Mouse (Mus musculus) olfactory bulb, adult 2 months (tissue): ENCODE measurements around the gene Colgalt1. TPM values are rescaled to one million over a fixed set of nuclear protein-coding genes. Genes with fewer than 3 reads are reported as not detected.

ENCODE experiments used
- H3K27ac ChIP-seq: fragments of 200-500 bp; 2 replicates; pipeline ENCODE4 v1.5.1; 2012; ENCODE audit warnings: low read depth, low read length; ENCODE audit not compliant: insufficient read depth
- H3K4me1 ChIP-seq: fragments of 200-500 bp; 2 replicates; pipeline ENCODE4 v1.6.1; 2012; ENCODE audit warnings: low read length; ENCODE audit not compliant: control insufficient read depth, insufficient read depth
- H3K4me3 ChIP-seq: fragments of 200-500 bp; 2 replicates; pipeline ENCODE4 v1.5.1; 2012; ENCODE audit warnings: mild to moderate bottlenecking, low read depth, low read length, moderate library complexity; ENCODE audit not compliant: insufficient read depth
- CTCF ChIP-seq: fragments of 200-500 bp; IDR thresholded peaks from 2 replicates; pipeline ENCODE4 v1.5.1; 2012; ENCODE audit warnings: low read depth, mild to moderate bottlenecking, low read length, moderate library complexity; ENCODE audit not compliant: insufficient read depth
- POLR2A ChIP-seq: fragments of 200-500 bp; IDR thresholded peaks from 2 replicates; pipeline ENCODE4 v1.6.1; 2012; ENCODE audit warnings: mild to moderate bottlenecking, low read depth, low read length, moderate library complexity; ENCODE audit not compliant: insufficient read depth
- WGBS: fragments of 180-500 bp; shearing (Covaris S2); methylation state at CpG from one replicate; pipeline ENCODE4 v1.1.7; 2018; 5-methylcytosine and 5-hydroxymethylcytosine counted together
- polyA plus RNA-seq: library from polyadenylated mRNA; stranded (reverse); fragments of >200 nt; gene quantifications from 2 replicates; pipeline ENCODE4 v1.2.4, GENCODE M21; 2012; ENCODE audit warnings: low replicate concordance; ENCODE audit not compliant: missing spikeins, insufficient read depth, insufficient read length

The Colgalt1 gene
- polyA plus RNA-seq, 1 experiment, result not detected

- TF ChIP-seq CTCF (no peak), POLR2A (no peak)
- Histone ChIP-seq H3K4me3 (peak overlapping the region; percentile 81), H3K27ac (peak overlapping the region; percentile 63), H3K4me1 (peaks cover 39% of the 10 kb centered on the region)
- WGBS, result 6% methylated on average over 12 of the region's 12 CpGs
Observed at GRCm38 (mm10) chr8:71670198-71670597, 59.4 kb downstream of the Colgalt1 start.

- peak overlapping the region; percentile 82 for H3K27ac ChIP-seq
- H3K4me3 ChIP-seq, result peak overlapping the region; percentile 81
- peaks cover 39% of the 10 kb centered on the region for H3K4me1 ChIP-seq
- under 1% methylated on average over 63 of the region's 64 CpGs for WGBS
- TF ChIP-seq CTCF (no peak), POLR2A (peak; percentile 28; the same call in 1 of the 2 replicates)
Observed at GRCm38 (mm10) chr8:71670621-71671548, 60.1 kb downstream of the Colgalt1 start.

GRCm38 (mm10) chr8:71671549-71671965 is 60.8 kb downstream of the Colgalt1 start, which contains the start of gene Unc13a:
Gene Unc13a, minus strand, starts transcription at chr8:71671757.
- peak; percentile 87 for TF ChIP-seq POLR2A
- TF ChIP-seq CTCF, result no peak
- H3K4me3 ChIP-seq, result peak within 1 kb of the TSS; percentile 81
- peak within 1 kb of the TSS; percentile 82 for H3K27ac ChIP-seq
- under 1% methylated on average over 42 of the region's 42 CpGs for WGBS
- peaks cover 33% of the 10 kb centered on the region for H3K4me1 ChIP-seq

- no peak overlapping the region for H3K4me3 ChIP-seq
- peaks cover 27% of the 10 kb centered on the region for H3K4me1 ChIP-seq
- H3K27ac ChIP-seq, result peak overlapping the region; percentile 82
- TF ChIP-seq CTCF, result no peak
- no peak for TF ChIP-seq POLR2A
- WGBS, result 51% methylated on average over 6 of the region's 6 CpGs
Observed at GRCm38 (mm10) chr8:71672168-71672735, 61.5 kb downstream of the Colgalt1 start.

DNA sequence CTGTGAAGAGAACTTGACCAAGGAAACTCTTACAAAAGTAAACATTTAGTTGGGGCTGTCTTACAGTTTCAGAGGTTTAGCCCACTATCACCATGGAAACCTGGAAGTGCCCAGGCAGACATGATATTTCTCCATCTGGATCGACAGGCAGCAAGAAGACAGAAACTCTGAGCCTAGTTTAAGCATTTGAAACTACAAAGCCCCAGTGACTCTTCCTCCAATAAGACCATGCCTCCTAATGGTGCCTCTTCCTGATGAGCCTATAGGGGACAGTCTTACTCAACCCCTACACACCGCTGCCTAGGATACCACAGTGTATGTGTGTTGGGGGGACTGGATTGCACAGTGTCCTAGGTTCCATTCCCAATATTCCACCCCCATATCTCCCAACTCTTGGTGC is 63.3 kb downstream of the Colgalt1 start:
- Histone ChIP-seq H3K4me1 (peaks cover 11% of the 10 kb centered on the region; the same call in 1 of the 2 replicates), H3K4me3 (no peak overlapping the region), H3K27ac (no peak overlapping the region)
- WGBS, result 74% methylated on average over 2 of the region's 2 CpGs
- TF ChIP-seq CTCF (no peak), POLR2A (no peak)

Other genes starting within 250 kb of the Colgalt1 start
- not detected in 2 replicates for gene Use1, start 244.2 kb upstream of the Colgalt1 start, polyA plus RNA-seq
- not detected in 2 replicates for gene Ocel1, start 239.7 kb upstream of the Colgalt1 start, polyA plus RNA-seq
- not detected in 2 replicates for gene Nr2f6, start 229.0 kb upstream of the Colgalt1 start, polyA plus RNA-seq
- gene Ushbp1, start 215.2 kb upstream of the Colgalt1 start, polyA plus RNA-seq, result not detected in 2 replicates
- not detected in 2 replicates for gene Babam1, start 214.1 kb upstream of the Colgalt1 start, polyA plus RNA-seq
- not detected in 2 replicates for gene Ankle1, start 205.0 kb upstream of the Colgalt1 start, polyA plus RNA-seq
- gene Abhd8, start 147.3 kb upstream of the Colgalt1 start, polyA plus RNA-seq, result not detected in 2 replicates
- gene Mrpl34, start 146.0 kb upstream of the Colgalt1 start, polyA plus RNA-seq, result not detected in 2 replicates
- gene Dda1, start 141.8 kb upstream of the Colgalt1 start, polyA plus RNA-seq, result not detected in 2 replicates
- gene Ano8, start 125.0 kb upstream of the Colgalt1 start, polyA plus RNA-seq, result not detected in 2 replicates
- not detected in 2 replicates for gene Gtpbp3, start 122.9 kb upstream of the Colgalt1 start, polyA plus RNA-seq
- not detected in 2 replicates for gene Plvap, start 99.2 kb upstream of the Colgalt1 start, polyA plus RNA-seq
- gene Ccdc194, start 85.3 kb upstream of the Colgalt1 start, polyA plus RNA-seq, result not detected in 2 replicates
- gene Bst2, start 73.5 kb upstream of the Colgalt1 start, polyA plus RNA-seq, result not detected in 2 replicates
- gene Mvb12a, start 68.1 kb upstream of the Colgalt1 start, polyA plus RNA-seq, result not detected in 2 replicates
- gene Tmem221, start 52.1 kb upstream of the Colgalt1 start, polyA plus RNA-seq, result not detected in 2 replicates
- not detected in 2 replicates for gene Nxnl1, start 44.4 kb upstream of the Colgalt1 start, polyA plus RNA-seq
- gene Slc27a1, start 42.1 kb upstream of the Colgalt1 start, polyA plus RNA-seq, result not detected in 2 replicates
- gene Pgls, start 18.8 kb upstream of the Colgalt1 start, polyA plus RNA-seq, result not detected in 2 replicates
- gene Fam129c, start 13.3 kb upstream of the Colgalt1 start, polyA plus RNA-seq, result not detected in 2 replicates
- gene Unc13a, start 60.8 kb downstream of the Colgalt1 start, polyA plus RNA-seq, result not detected in 2 replicates
- not detected in 2 replicates for gene Jak3, start 65.3 kb downstream of the Colgalt1 start, polyA plus RNA-seq
- gene Insl3, start 78.2 kb downstream of the Colgalt1 start, polyA plus RNA-seq, result not detected in 2 replicates
- gene B3gnt3, start 90.8 kb downstream of the Colgalt1 start, polyA plus RNA-seq, result not detected in 2 replicates
- 90.9 TPM in 1 of 2 replicates, not detected in the other for gene Fcho1, start 114.7 kb downstream of the Colgalt1 start, polyA plus RNA-seq